10 mouse cellular contexts compared by ENCODE assay signal in the genomic region with DNA sequence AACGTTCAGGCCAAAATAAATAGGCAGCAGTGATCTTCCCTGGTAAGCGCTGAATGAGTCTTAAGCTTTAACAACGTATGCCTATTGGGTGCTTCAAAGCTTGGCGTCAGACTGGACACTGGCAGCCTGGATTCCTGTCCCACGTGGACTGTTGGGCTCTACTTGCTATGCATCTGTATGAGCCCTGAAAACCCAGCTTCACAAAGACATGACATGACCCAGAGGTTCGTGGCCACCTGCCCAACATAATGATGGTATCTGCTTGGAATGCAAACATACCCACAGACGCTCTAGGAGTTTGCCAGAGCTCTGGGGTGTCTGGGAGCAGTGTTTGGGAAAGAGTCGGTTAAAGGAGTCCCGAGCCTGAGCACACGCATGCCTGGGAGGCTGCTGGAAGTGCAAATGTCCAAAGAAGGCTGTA. TPM values are rescaled to one million over a fixed set of nuclear protein-coding genes. Genes with fewer than 3 reads are reported as not detected.
DNase-seq lines count a peak whose midpoint lies in the region; ATAC-seq lines count a peak whose summit lies in the region.
"Had no signal": no experiment of that assay in that cellular context is flagged by ENCODE, and none has a peak within 500 bp of the region (broad histone marks: within the 10 kb centered on the region; RNA-seq: fewer than 3 reads in every experiment).

No protein-coding gene starts in this region.

- ATAC-seq in forebrain, embryonic 14.5 days, result no peak

- 86% methylated on average over 10 of the region's 10 CpGs for WGBS in forebrain, embryonic 14.5 days

- no peaks in the 10 kb centered on the region for H3K9me3 ChIP-seq in forebrain, embryonic 14.5 days (replicated peaks; ENCODE audit: control insufficient read depth, low read length)
- H3K9me3 ChIP-seq: neural tube, embryonic 12.5 days had no signal

- DNase-seq in gastrocnemius, adult 18-20 months (ENCODE audit: low spot score), result peak; percentile 35
- no peak for DNase-seq in gastrocnemius, postnatal 36 days
- peak; percentile 87 for DNase-seq in 3134 (ENCODE audit: extremely low read depth, insufficient read length, low spot score)
- DNase-seq in gonadal fat pad, adult 2 months (ENCODE audit: low read depth), result peak; percentile 90
- peak; percentile 42 to 57 for DNase-seq in lung, adult 18-20 months
- DNase-seq in neural tube, embryonic 10.5 days (ENCODE audit: extremely low spot score, low spot score), result no peak
- DNase-seq in forebrain, embryonic 14.5 days (ENCODE audit: low spot score), result no peak
- DNase-seq in layer of hippocampus, adult 9-10 months (ENCODE audit: low spot score), result no peak

- H3K9ac ChIP-seq in forebrain, embryonic 14.5 days (ENCODE audit: low read length), result no peak overlapping the region
- H3K9ac ChIP-seq: hindbrain, embryonic 14.5 days; neural tube, embryonic 12.5 days had no signal

- H3K4me1 ChIP-seq in forebrain, embryonic 14.5 days (ENCODE audit: control insufficient read depth, insufficient read depth, low read length), result no peaks in the 10 kb centered on the region
- H3K4me1 ChIP-seq: neural tube, embryonic 12.5 days had no signal

- no peak overlapping the region for H3K27ac ChIP-seq in forebrain, embryonic 14.5 days (ENCODE audit: low read depth, low read length)
- H3K27ac ChIP-seq: hindbrain, embryonic 14.5 days; neural tube, embryonic 12.5 days had no signal

- no peaks in the 10 kb centered on the region for H3K27me3 ChIP-seq in forebrain, embryonic 14.5 days (replicated peaks; ENCODE audit: control insufficient read depth, insufficient read depth, low read length)
- H3K27me3 ChIP-seq: neural tube, embryonic 12.5 days had no signal

- no peaks in the 10 kb centered on the region for H3K36me3 ChIP-seq in forebrain, embryonic 14.5 days (ENCODE audit: control insufficient read depth, insufficient read depth, low read length)

- intact Hi-C loops in gastrocnemius, postnatal 36 days (cut with DNase I), result no loop called here

- H3K4me3 ChIP-seq in forebrain, embryonic 14.5 days (ENCODE audit: low read depth, low read length), result no peak overlapping the region
- H3K4me3 ChIP-seq: neural tube, embryonic 12.5 days had no signal

- H3K4me2 ChIP-seq in forebrain, embryonic 14.5 days (ENCODE audit: low read length), result no peak overlapping the region
- H3K4me2 ChIP-seq: hindbrain, embryonic 14.5 days; neural tube, embryonic 12.5 days had no signal

RNA-seq across cellular contexts. Expression of gene Egln1, which starts 22.8 kb away (rescaled TPM):
- 100 to 1,000 TPM; 155 to 180 TPM for total RNA-seq in gastrocnemius, adult 18-20 months (2021)
- total RNA-seq in gastrocnemius, postnatal 36 days (2021), result 100 to 1,000 TPM; 140 to 151 TPM
- 29.5 TPM in 2 replicates for polyA plus RNA-seq in gonadal fat pad, adult 2 months (2012; rRNA removed)
- polyA plus RNA-seq in forebrain, embryonic 14.5 days (2014; fragmentation: Nextera tagmentation; extraction: Ambion mirVana), result 24.4 and 25.7 TPM in 2 replicates

RNA-seq across cellular contexts. Expression of gene Sprtn, which starts 28.7 kb away (rescaled TPM):
- total RNA-seq in gastrocnemius, adult 18-20 months (2021), result 1 to 10 TPM; 5.5 to 5.9 TPM
- total RNA-seq in gastrocnemius, postnatal 36 days (2021), result 1 to 10 TPM; 5.0 to 6.9 TPM
- polyA plus RNA-seq in gonadal fat pad, adult 2 months (2012; rRNA removed), result 14.8 and 16.2 TPM in 2 replicates
- polyA plus RNA-seq in forebrain, embryonic 14.5 days (2014; fragmentation: Nextera tagmentation; extraction: Ambion mirVana), result 9.8 and 11.1 TPM in 2 replicates

RNA-seq across cellular contexts. Expression of gene Exoc8, which starts 28.9 kb away (rescaled TPM):
- total RNA-seq in gastrocnemius, adult 18-20 months (2021), result 1 to 10 TPM; 6.9 to 7.4 TPM
- 1 to 10 TPM; 6.3 to 8.0 TPM for total RNA-seq in gastrocnemius, postnatal 36 days (2021)
- 8.7 and 12.4 TPM in 2 replicates for polyA plus RNA-seq in gonadal fat pad, adult 2 months (2012; rRNA removed)
- 5.9 and 7.2 TPM in 2 replicates for polyA plus RNA-seq in forebrain, embryonic 14.5 days (2014; fragmentation: Nextera tagmentation; extraction: Ambion mirVana)

Comparison
In these comparisons a context has a peak if more than half of its experiments do, and no peak if none do; other contexts are left out.
1. DNase-seq: peak in gastrocnemius, adult 18-20 months (single experiment), 3134 (single experiment), gonadal fat pad, adult 2 months (single experiment) and lung, adult 18-20 months (2 of 2); none in gastrocnemius, postnatal 36 days (0 of 2), neural tube, embryonic 10.5 days (single experiment), forebrain, embryonic 14.5 days (single experiment) and layer of hippocampus, adult 9-10 months (single experiment).